Mouse (Mus musculus): ENCODE data around the gene Npm1. TPM values are rescaled to one million over a fixed set of nuclear protein-coding genes. Genes with fewer than 3 reads are reported as not detected.

Gene Npm1
- 369 and 576 TPM in 2 replicates for polyA plus RNA-seq (2015; fragmentation: Nextera tagmentation; extraction: Ambion mirVana)

DNA sequence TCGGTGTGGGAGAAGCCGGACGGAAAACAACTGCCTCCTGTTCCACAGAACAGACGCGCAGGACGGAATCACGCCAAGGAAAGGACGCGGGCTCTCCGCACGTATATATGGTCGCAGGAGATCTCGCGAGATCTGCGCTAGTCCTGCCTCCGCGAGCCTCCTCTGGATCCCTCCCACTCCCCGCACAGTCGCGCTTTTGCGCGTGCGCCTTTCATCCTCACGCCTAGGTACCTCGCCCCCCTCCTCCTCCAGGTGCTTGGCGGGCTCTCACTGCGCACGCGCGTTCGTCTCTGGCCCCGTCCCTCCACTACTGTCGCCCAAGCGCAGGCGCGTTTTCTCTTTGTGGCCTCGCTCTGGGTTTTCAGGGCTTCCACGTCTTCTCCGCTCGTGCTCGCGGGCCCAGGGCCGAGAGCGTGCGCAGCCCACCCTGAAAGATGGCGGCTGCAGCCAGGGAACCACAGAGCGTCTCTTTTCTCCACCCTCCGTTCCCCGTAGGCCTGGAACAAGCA lies at the start of gene Npm1:
Gene Npm1, minus strand, starts transcription at position 209 of the 509 bp plus-strand sequence.
- no peaks in the 10 kb centered on the region for H3K27me3 ChIP-seq (replicated peaks)
- H3K4me2 ChIP-seq, result peak within 1 kb of the TSS; percentile 85
- peaks cover 26% of the 10 kb centered on the region for H3K4me1 ChIP-seq
- peak within 1 kb of the TSS; percentile 99 for H3K4me3 ChIP-seq (replicated peaks)
- 3% methylated on average over 49 of the region's 49 CpGs for WGBS
- no peaks in the 10 kb centered on the region for H3K9me3 ChIP-seq (replicated peaks)
- H3K36me3 ChIP-seq, result peaks cover 28% of the 10 kb centered on the region
- H3K9ac ChIP-seq (replicated peaks), result peak within 1 kb of the TSS; percentile 97
- H3K27ac ChIP-seq (replicated peaks), result peak within 1 kb of the TSS; percentile 97
- ATAC-seq (ENCODE audit: low FRiP score), result peak; percentile 96

DNA sequence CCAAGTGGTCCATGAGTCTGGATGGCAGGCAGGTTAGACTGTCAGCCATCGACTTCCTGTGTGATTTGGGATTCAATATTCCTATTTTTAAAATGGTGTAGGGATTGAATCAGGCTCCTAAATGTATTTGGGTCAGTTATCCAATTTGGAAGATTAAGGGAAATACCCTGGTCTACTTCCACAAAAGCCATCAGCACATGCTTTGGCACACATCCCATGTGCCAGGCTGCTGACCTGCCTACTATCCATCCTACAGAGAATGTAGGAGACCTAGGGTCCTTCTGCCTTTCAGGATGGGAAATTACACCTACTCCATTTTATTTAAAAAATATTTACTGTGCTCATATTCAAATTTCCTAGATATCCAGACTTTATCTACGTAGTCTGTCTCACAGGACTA lies 44.4 kb upstream of the Npm1 start:
- no peaks in the 10 kb centered on the region for H3K36me3 ChIP-seq
- ATAC-seq (ENCODE audit: low FRiP score), result no peak
- H3K9ac ChIP-seq (replicated peaks), result no peak overlapping the region
- peak overlapping the region; percentile 56 for H3K4me2 ChIP-seq
- H3K27ac ChIP-seq (replicated peaks), result no peak overlapping the region
- peaks cover 25% of the 10 kb centered on the region for H3K4me1 ChIP-seq
- 81% methylated on average over 2 of the region's 2 CpGs for WGBS
- H3K9me3 ChIP-seq (replicated peaks), result no peaks in the 10 kb centered on the region
- peak overlapping the region; percentile 47; the same call in 1 of the 2 replicates for H3K4me3 ChIP-seq (replicated peaks)
- H3K27me3 ChIP-seq (replicated peaks), result peaks cover 46% of the 10 kb centered on the region

GRCm38 (mm10) chr11:33204966-33205365 lies 42.0 kb upstream of the Npm1 start:
- H3K4me2 ChIP-seq, result peak overlapping the region; percentile 56
- peaks cover 48% of the 10 kb centered on the region for H3K4me1 ChIP-seq
- H3K27ac ChIP-seq (replicated peaks), result peak overlapping the region; percentile 81
- H3K4me3 ChIP-seq (replicated peaks), result peak overlapping the region; percentile 47
- ATAC-seq (ENCODE audit: low FRiP score), result no peak
- peaks cover 54% of the 10 kb centered on the region for H3K27me3 ChIP-seq (replicated peaks)
- WGBS, result 14% methylated on average over 3 of the region's 3 CpGs
- H3K36me3 ChIP-seq, result no peaks in the 10 kb centered on the region
- H3K9me3 ChIP-seq (replicated peaks), result no peaks in the 10 kb centered on the region
- H3K9ac ChIP-seq (replicated peaks), result peak overlapping the region; percentile 42

GRCm38 (mm10) chr11:33204329-33204705 lies 41.3 kb upstream of the Npm1 start:
- under 1% methylated on average over 18 of the region's 18 CpGs for WGBS
- Histone ChIP-seq H3K4me2 (peak overlapping the region; percentile 56), H3K4me3 (replicated peaks) (peak overlapping the region; percentile 47), H3K4me1 (peaks cover 45% of the 10 kb centered on the region), H3K27ac (replicated peaks) (peak overlapping the region; percentile 81), H3K9ac (replicated peaks) (peak overlapping the region; percentile 40), H3K27me3 (replicated peaks) (peaks cover 55% of the 10 kb centered on the region), H3K36me3 (no peaks in the 10 kb centered on the region), H3K9me3 (replicated peaks) (no peaks in the 10 kb centered on the region)
- no peak for ATAC-seq (ENCODE audit: low FRiP score)

- Histone ChIP-seq H3K4me3 (replicated peaks) (peak within 1 kb of the TSS; percentile 47), H3K36me3 (no peaks in the 10 kb centered on the region), H3K9me3 (replicated peaks) (no peaks in the 10 kb centered on the region), H3K4me1 (peaks cover 43% of the 10 kb centered on the region), H3K9ac (replicated peaks) (peak within 1 kb of the TSS; percentile 53), H3K27me3 (replicated peaks) (peaks cover 62% of the 10 kb centered on the region), H3K4me2 (peak within 1 kb of the TSS; percentile 56), H3K27ac (replicated peaks) (peak within 1 kb of the TSS; percentile 90)
- under 1% methylated on average over 81 of the region's 81 CpGs for WGBS
- ATAC-seq (ENCODE audit: low FRiP score), result peak; percentile 75
These were observed 40.6 kb upstream of the Npm1 start, which contains the start of gene Tlx3 for GRCm38 (mm10) chr11:33203383-33204328. TSS of gene Tlx3 (minus strand) at chr11:33203589.

DNA sequence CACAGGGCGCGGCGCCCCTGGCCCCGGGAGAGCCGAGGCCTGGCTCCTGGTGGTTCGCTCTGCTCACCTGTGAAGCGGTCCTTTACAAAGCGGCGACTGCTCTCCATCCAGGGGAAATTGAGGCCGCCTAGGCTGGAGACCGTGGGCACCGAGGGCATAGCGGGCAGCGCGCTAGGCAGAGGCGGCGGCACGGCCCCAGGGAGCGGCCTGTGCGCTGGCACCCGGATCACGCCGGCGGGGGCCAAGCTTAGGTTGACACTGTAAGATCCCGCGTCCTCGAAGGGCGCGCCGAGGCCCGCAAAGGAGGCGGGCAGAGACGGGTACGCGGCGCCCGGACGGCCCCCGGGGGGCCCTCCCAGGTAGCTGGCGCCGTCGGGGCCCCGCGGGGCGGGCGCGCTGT lies 40.0 kb upstream of the Npm1 start:
- Histone ChIP-seq H3K4me3 (replicated peaks) (peak overlapping the region; percentile 47), H3K27me3 (replicated peaks) (peaks cover 64% of the 10 kb centered on the region), H3K36me3 (no peaks in the 10 kb centered on the region), H3K9ac (replicated peaks) (peak overlapping the region; percentile 53), H3K9me3 (replicated peaks) (no peaks in the 10 kb centered on the region), H3K27ac (replicated peaks) (peak overlapping the region; percentile 90), H3K4me1 (peaks cover 38% of the 10 kb centered on the region), H3K4me2 (peak overlapping the region; percentile 56)
- under 1% methylated on average over 42 of the region's 47 CpGs for WGBS
- ATAC-seq (ENCODE audit: low FRiP score), result peak; percentile 5

GRCm38 (mm10) chr11:33202296-33202695 lies 39.3 kb upstream of the Npm1 start:
- peak overlapping the region; percentile 53 for H3K9ac ChIP-seq (replicated peaks)

GRCm38 (mm10) chr11:33201626-33202010 lies 38.6 kb upstream of the Npm1 start:
- Histone ChIP-seq H3K9me3 (replicated peaks) (no peaks in the 10 kb centered on the region), H3K4me1 (peaks cover 41% of the 10 kb centered on the region), H3K27me3 (replicated peaks) (peaks cover 63% of the 10 kb centered on the region), H3K9ac (replicated peaks) (peak overlapping the region; percentile 44; the same call in 1 of the 2 replicates), H3K4me2 (peak overlapping the region; percentile 56), H3K36me3 (no peaks in the 10 kb centered on the region), H3K27ac (replicated peaks) (peak overlapping the region; percentile 90), H3K4me3 (replicated peaks) (peak overlapping the region; percentile 47)
- WGBS, result under 1% methylated on average over 19 of the region's 19 CpGs
- ATAC-seq (ENCODE audit: low FRiP score), result no peak

More at GRCm38 (mm10) chr11:33202296-33202695, 39.3 kb upstream of the Npm1 start:
- under 1% methylated on average over 37 of the region's 37 CpGs for WGBS
- H3K4me1 ChIP-seq, result peaks cover 38% of the 10 kb centered on the region
- peaks cover 64% of the 10 kb centered on the region for H3K27me3 ChIP-seq (replicated peaks)
- peak overlapping the region; percentile 47 for H3K4me3 ChIP-seq (replicated peaks)
- peak overlapping the region; percentile 90 for H3K27ac ChIP-seq (replicated peaks)
- ATAC-seq (ENCODE audit: low FRiP score), result no peak
- H3K36me3 ChIP-seq, result no peaks in the 10 kb centered on the region
- H3K9me3 ChIP-seq (replicated peaks), result no peaks in the 10 kb centered on the region
- H3K4me2 ChIP-seq, result peak overlapping the region; percentile 56

- Histone ChIP-seq H3K4me2 (peak overlapping the region; percentile 56), H3K9ac (replicated peaks) (peak overlapping the region; percentile 44), H3K4me3 (replicated peaks) (peak overlapping the region; percentile 47), H3K4me1 (peaks cover 45% of the 10 kb centered on the region), H3K27me3 (replicated peaks) (peaks cover 59% of the 10 kb centered on the region), H3K9me3 (replicated peaks) (no peaks in the 10 kb centered on the region), H3K27ac (replicated peaks) (peak overlapping the region; percentile 90), H3K36me3 (no peaks in the 10 kb centered on the region)
- ATAC-seq (ENCODE audit: low FRiP score), result no peak
- under 1% methylated on average over 74 of the region's 76 CpGs for WGBS
These were observed 38.0 kb upstream of the Npm1 start for GRCm38 (mm10) chr11:33200764-33201625.

GRCm38 (mm10) chr11:33199906-33200763 lies 37.1 kb upstream of the Npm1 start:
- H3K4me3 ChIP-seq (replicated peaks), result peak overlapping the region; percentile 47
- H3K4me2 ChIP-seq, result peak overlapping the region; percentile 56
- H3K27ac ChIP-seq (replicated peaks), result peak overlapping the region; percentile 90
- no peaks in the 10 kb centered on the region for H3K36me3 ChIP-seq
- H3K9me3 ChIP-seq (replicated peaks), result no peaks in the 10 kb centered on the region
- no peak for ATAC-seq (ENCODE audit: low FRiP score)
- H3K4me1 ChIP-seq, result peaks cover 45% of the 10 kb centered on the region
- H3K27me3 ChIP-seq (replicated peaks), result peaks cover 58% of the 10 kb centered on the region
- WGBS, result under 1% methylated on average over 45 of the region's 45 CpGs
- H3K9ac ChIP-seq (replicated peaks), result peak overlapping the region; percentile 44
